Mouse (Mus musculus): ENCODE data around the gene Zfand4.

DNA sequence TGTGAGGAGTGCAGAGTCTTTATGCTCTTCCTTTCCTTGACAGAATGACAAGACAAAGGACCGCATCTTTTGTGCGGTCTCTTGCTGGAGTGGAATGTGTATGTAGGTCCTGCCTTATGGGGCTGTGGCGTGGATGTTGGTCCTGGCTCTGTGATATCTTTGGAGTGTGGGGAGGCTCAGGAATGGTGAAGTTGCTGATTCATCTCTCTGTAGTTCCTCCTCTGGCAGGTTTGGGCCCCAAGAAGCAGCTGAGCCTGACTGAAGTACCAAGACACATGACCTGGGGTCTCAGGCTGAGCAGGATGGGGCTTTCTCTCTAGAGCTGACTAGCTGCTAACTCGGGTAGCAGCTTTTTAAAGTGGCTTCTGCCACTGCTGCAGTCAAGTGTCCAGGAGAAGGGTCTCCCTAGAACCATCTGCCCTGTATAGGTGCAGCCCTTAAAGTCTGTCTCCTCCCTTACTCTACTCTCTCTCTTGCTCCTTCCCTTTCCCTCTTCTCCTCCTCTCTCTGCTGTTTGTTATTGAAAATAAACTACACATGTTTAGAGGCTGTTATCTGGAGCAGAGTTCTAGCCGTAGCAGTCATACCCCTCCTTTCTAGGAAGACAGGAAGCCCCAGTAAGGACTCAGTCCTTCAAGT lies 14.8 kb downstream of the Zfand4 start:
- TF ChIP-seq MAFK (IDR thresholded peaks at IDR 0.05; ENCODE audit: borderline replicate concordance, low read depth, low read length) (no peak), CTCF (IDR thresholded peaks at IDR 0.05 in 2 of 3, conservative IDR thresholded peaks at IDR 0.05 in 1 of 3; ENCODE audit: control insufficient read depth in 1 of 3, insufficient read depth in 1 of 3, low read depth in 2 of 3, low read length in 3 of 3, poor library complexity in 1 of 3, severe bottlenecking in 1 of 3) (no peak), UBTF (IDR thresholded peaks at IDR 0.05; ENCODE audit: borderline replicate concordance, insufficient read depth, low read depth, low read length) (no peak), EP300 (IDR thresholded peaks at IDR 0.05; ENCODE audit: low read depth in 1 of 2, low read length in 2 of 2) (peak in 1 of 2 experiments; percentile 22; a peak in 2 of 4 replicates), ZNF384 (IDR thresholded peaks at IDR 0.05; ENCODE audit: low read depth, low read length) (no peak), MAZ (IDR thresholded peaks at IDR 0.05; ENCODE audit: low read depth, low read length) (no peak), NELFE (IDR thresholded peaks at IDR 0.05; ENCODE audit: low read depth, low read length) (no peak), NRF1 (IDR thresholded peaks at IDR 0.05; ENCODE audit: insufficient read depth, low read depth, low read length, poor library complexity, severe bottlenecking) (no peak), CHD2 (IDR thresholded peaks at IDR 0.05; ENCODE audit: low read length) (no peak), MYB (IDR thresholded peaks at IDR 0.05; ENCODE audit: low read depth, low read length) (no peak), MAX (IDR thresholded peaks at IDR 0.05; ENCODE audit: low read length) (no peak), ZMIZ1 (IDR thresholded peaks at IDR 0.05; ENCODE audit: low read depth, low read length) (no peak)

Data from MEL (cell line).